Mouse (Mus musculus) midbrain, embryonic 11.5 days (tissue): ENCODE results near the gene Rnf182. TPM values are rescaled to one million over a fixed set of nuclear protein-coding genes. Genes with fewer than 3 reads are reported as not detected.
A peak's percentile ranks its signal among the peaks of the same experiment; 100 is the strongest.

Experiments used
- ATAC-seq: fragments of 200-750 bp; cut with Nextera tagmentation; 2 replicates; pipeline ENCODE4 v1.8.0; 2017; ENCODE audit warnings: moderate TSS enrichment, moderate library complexity; ENCODE audit not compliant: low FRiP score
- DNase-seq: peaks from one replicate; pipeline ENCODE4 v3.0.0; 2015; ENCODE audit warnings: low spot score; ENCODE audit errors: missing footprints
- H3K27ac ChIP-seq: fragments of 300-500 bp; sonication (generic); 2 replicates; pipeline ENCODE4 v1.5.1; 2014; ENCODE audit warnings: low read depth, low read length
- H3K27me3 ChIP-seq: fragments of 300-500 bp; sonication (generic); 2 replicates; pipeline ENCODE4 v1.6.1; 2014; ENCODE audit warnings: mild to moderate bottlenecking, low read length, moderate library complexity, mixed read lengths; ENCODE audit not compliant: control insufficient read depth, insufficient read depth
- H3K36me3 ChIP-seq: fragments of 300-500 bp; sonication (generic); 2 replicates; pipeline ENCODE4 v1.6.1; 2014; ENCODE audit warnings: mild to moderate bottlenecking, low read length, moderate library complexity, mixed read lengths; ENCODE audit not compliant: control insufficient read depth, insufficient read depth
- H3K4me1 ChIP-seq: fragments of 300-500 bp; sonication (generic); 2 replicates; pipeline ENCODE4 v1.6.1; 2014; ENCODE audit warnings: low read length; ENCODE audit not compliant: control insufficient read depth, insufficient read depth
- H3K4me2 ChIP-seq: fragments of 300-500 bp; sonication (generic); 2 replicates; pipeline ENCODE4 v1.6.1; 2014; ENCODE audit warnings: mild to moderate bottlenecking, moderate library complexity
- H3K4me3 ChIP-seq: fragments of 300-500 bp; sonication (generic); 2 replicates; pipeline ENCODE4 v1.5.1; 2014; ENCODE audit warnings: low read depth, low read length
- H3K9ac ChIP-seq: fragments of 300-500 bp; sonication (generic); 2 replicates; pipeline ENCODE4 v1.6.1; 2014; ENCODE audit warnings: low read length
- H3K9me3 ChIP-seq: fragments of 300-500 bp; sonication (generic); 2 replicates; pipeline ENCODE4 v1.6.1; 2016; ENCODE audit warnings: low read length; ENCODE audit not compliant: control insufficient read depth
- WGBS: fragments of 180-500 bp; shearing (Covaris S2); extraction: QIAGEN DNeasy Blood & Tissue Kit; methylation state at CpG from one replicate; pipeline ENCODE4 v1.1.7; 2014; 5-methylcytosine and 5-hydroxymethylcytosine counted together
- polyA plus RNA-seq: library from polyadenylated mRNA; unstranded; fragments of >200 nt; fragmentation: Nextera tagmentation; extraction: Ambion mirVana; gene quantifications from 2 replicates; pipeline ENCODE4 v1.2.1, GENCODE M21; 2014

Rnf182 gene
- polyA plus RNA-seq, 1 experiment from 2014 or later: 7.7 TPM

DNA sequence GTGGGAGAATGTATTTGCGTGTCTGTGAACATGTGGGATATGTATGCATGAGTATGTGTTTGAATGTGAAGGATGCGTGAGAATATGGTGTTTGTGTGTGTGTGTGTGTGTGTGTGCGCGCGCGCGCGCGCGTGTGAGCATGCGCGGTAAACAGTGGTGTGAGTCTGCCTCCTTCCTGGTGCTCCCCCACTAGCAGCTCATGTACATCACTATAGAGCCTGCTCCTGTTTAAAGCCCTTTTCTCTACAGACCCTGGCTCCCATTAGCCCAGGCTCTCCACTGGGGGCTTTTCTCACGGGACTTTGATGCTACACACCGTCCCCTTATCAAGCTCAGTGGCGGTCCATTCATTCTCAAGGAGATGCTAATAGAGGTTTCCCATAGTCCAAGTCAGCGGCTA is 32.5 kb upstream of the Rnf182 start:
- H3K36me3 ChIP-seq: no peaks in the 10 kb centered on the region
- H3K9ac ChIP-seq: 0 out of 2 replicates have a peak overlapping the region, but pooled peaks have one; percentile 3
- H3K4me3 ChIP-seq: no peak overlapping the region
- no peak overlapping the region for H3K27ac ChIP-seq
- no peaks in the 10 kb centered on the region; the same call in 1 of the 2 replicates for H3K4me1 ChIP-seq
- H3K27me3 ChIP-seq: no peaks in the 10 kb centered on the region
- no peak for DNase-seq
- ATAC-seq: no peak
- peak overlapping the region; percentile 14 for H3K4me2 ChIP-seq
- 51% methylated on average over 16 of the region's 16 CpGs for WGBS
- no peaks in the 10 kb centered on the region for H3K9me3 ChIP-seq

GRCm38 (mm10) chr13:43583504-43583903 is 32.0 kb upstream of the Rnf182 start:
- H3K9ac ChIP-seq: no peak overlapping the region
- ATAC-seq (no peak), DNase-seq (no peak)
- H3K4me1 ChIP-seq: no peaks in the 10 kb centered on the region; the same call in 1 of the 2 replicates
- no peaks in the 10 kb centered on the region for H3K9me3 ChIP-seq
- no peaks in the 10 kb centered on the region for H3K36me3 ChIP-seq
- H3K27me3 ChIP-seq: no peaks in the 10 kb centered on the region
- WGBS: 62% methylated on average over 8 of the region's 8 CpGs
- no peak overlapping the region for H3K27ac ChIP-seq
- no peak overlapping the region for H3K4me3 ChIP-seq
- no peak overlapping the region for H3K4me2 ChIP-seq

DNA sequence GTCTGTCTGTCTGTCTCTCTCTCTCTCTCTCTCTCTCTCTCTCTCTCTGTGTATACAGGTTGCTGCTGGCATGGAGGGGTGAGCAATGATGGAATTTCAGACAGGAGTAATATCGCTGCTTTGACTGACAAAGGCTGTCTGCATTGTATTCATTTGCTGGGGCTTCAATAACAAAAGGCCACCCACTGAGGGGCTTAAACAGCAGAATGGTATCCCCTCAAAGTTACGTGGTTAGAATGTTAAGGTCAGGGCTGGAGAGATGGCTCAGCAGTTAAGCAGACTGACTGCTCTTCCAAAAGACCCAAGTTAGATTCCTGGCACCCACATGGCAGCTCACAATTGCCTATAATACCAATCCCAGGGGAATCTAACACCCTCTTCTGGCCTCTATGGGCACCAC is 30.2 kb upstream of the Rnf182 start:
- no peak overlapping the region for H3K27ac ChIP-seq
- no peak for ATAC-seq
- H3K4me3 ChIP-seq: no peak overlapping the region
- H3K36me3 ChIP-seq: no peaks in the 10 kb centered on the region
- no peak overlapping the region for H3K4me2 ChIP-seq
- no peak for DNase-seq
- H3K9ac ChIP-seq: no peak overlapping the region
- WGBS: 23% methylated on average over 2 of the region's 2 CpGs
- H3K4me1 ChIP-seq: no peaks in the 10 kb centered on the region; the same call in 1 of the 2 replicates
- H3K9me3 ChIP-seq: no peaks in the 10 kb centered on the region
- H3K27me3 ChIP-seq: no peaks in the 10 kb centered on the region

DNA sequence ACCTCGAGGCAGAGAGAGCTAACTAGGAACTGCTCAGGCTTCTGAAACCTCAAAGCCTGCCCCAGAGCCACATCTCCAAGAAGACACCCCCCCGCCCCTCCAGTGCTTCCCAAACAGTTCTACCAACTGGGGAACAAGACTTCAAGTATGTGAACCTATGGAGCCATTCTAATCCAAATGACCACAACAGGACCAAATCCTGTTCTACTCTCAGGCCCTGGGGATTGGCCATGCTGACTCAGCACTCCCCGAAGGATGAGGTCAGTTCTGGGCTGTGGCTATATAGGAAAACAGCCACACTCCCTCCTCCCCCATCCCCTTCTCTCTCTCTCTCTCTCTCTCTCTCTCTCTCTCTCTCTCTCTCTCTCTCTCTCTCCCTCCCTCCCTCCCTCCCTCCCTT is 28.5 kb upstream of the Rnf182 start:
- WGBS: 81% methylated on average over 3 of the region's 3 CpGs
- no peaks in the 10 kb centered on the region for H3K27me3 ChIP-seq
- no peaks in the 10 kb centered on the region; the same call in 1 of the 2 replicates for H3K4me1 ChIP-seq
- ATAC-seq (no peak), DNase-seq (no peak)
- H3K27ac ChIP-seq: no peak overlapping the region
- no peak overlapping the region for H3K4me3 ChIP-seq
- H3K9me3 ChIP-seq: no peaks in the 10 kb centered on the region
- no peaks in the 10 kb centered on the region for H3K36me3 ChIP-seq
- H3K4me2 ChIP-seq: no peak overlapping the region
- H3K9ac ChIP-seq: no peak overlapping the region

DNA sequence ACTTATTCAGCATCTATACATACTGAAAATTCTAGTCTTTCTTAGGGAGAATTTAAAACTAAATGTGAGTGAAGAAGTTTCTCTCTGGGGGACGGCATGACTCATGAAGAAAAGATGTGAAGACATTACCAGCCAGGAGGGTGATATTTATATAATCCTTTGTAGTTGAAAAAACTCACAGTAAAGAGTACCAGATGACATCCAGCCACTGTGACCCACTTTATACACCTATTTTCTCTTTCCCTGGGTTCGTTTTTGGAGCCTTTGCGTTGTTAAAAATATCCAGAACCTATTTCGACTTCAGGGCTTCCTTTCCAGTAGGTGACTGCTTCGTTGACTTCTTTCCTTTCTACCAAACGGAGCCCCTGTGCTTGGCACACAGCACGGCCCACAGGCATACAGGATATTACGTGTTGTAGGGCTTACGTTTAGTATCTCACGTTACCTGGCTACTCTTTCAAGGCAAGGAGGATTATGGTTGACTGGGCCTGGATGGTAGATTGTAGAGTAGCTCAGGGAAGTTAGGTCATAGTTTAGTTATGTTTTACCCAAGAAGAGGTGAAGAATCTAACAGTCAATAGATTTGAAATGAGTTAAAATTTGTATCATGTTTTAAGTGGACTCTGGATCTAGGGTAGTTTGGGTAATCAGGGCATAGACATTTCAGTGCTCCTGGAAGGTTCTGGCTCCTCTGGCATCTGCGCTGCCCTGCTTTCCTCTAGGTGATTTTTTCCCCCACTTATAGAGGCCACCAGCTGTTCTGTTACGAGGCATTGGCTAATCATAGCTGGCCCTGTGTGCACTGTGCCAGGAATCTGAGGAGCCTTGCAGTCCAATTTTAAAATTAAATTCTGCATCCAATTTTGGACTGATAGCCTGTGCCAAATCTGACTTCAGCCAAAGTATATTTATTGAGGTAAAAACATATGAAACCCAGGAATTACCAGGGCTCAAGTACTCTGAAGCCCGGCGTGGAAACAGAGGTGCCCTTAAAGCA is 27.4 kb upstream of the Rnf182 start:
- no peak for ATAC-seq
- 92% methylated on average over 14 of the region's 14 CpGs for WGBS
- H3K27ac ChIP-seq: no peak overlapping the region
- DNase-seq: no peak
- H3K9me3 ChIP-seq: no peaks in the 10 kb centered on the region
- no peak overlapping the region for H3K4me3 ChIP-seq
- no peaks in the 10 kb centered on the region for H3K27me3 ChIP-seq
- H3K36me3 ChIP-seq: no peaks in the 10 kb centered on the region
- no peak overlapping the region for H3K9ac ChIP-seq
- no peaks in the 10 kb centered on the region for H3K4me1 ChIP-seq
- no peak overlapping the region for H3K4me2 ChIP-seq

DNA sequence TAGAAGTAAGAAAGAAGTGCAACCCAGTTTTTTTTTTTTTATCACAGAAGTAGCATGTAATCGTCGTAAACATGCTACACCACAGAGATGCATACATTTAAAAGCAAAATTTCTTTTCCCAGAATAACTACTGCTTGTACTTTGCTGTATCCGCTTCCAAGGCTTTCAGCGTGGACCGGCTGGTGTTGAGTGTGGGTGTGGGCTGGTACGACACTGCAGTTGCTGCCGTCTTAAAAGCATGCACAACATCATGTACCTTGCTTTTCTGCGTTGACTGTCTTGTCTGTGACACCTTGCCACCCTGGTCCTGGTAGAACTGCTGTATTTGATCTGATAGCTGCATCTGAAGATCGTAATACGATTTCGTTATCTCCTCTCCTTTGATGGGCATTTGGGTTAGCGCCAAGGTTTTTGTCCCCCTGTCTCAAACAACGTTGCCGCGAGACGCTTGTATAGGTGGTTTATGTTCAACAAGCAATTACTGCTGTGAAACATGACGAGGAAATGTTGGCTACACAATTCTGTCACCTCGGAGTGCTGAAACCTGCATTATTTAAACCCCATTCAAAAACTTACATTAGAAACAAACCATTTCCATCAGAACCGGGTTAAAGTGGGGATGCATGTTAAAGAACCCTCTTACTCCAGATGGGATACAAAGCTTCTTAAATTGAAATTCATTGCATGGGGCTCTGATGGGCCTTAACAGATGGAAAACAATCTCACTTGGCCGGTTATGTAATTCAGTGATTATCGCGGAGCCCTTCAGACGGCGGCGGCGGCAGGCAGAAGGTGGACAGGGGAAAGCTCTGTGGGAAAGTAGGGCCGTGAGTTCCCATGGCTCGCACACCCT is 23.5 kb upstream of the Rnf182 start:
- 72% methylated on average over 28 of the region's 28 CpGs for WGBS
- Histone ChIP-seq H3K9me3 (no peaks in the 10 kb centered on the region), H3K4me3 (no peak overlapping the region), H3K4me1 (no peaks in the 10 kb centered on the region), H3K36me3 (no peaks in the 10 kb centered on the region), H3K27me3 (no peaks in the 10 kb centered on the region), H3K9ac (no peak overlapping the region), H3K4me2 (no peak overlapping the region), H3K27ac (no peak overlapping the region)
- DNase-seq: no peak
- ATAC-seq: no peak

DNA sequence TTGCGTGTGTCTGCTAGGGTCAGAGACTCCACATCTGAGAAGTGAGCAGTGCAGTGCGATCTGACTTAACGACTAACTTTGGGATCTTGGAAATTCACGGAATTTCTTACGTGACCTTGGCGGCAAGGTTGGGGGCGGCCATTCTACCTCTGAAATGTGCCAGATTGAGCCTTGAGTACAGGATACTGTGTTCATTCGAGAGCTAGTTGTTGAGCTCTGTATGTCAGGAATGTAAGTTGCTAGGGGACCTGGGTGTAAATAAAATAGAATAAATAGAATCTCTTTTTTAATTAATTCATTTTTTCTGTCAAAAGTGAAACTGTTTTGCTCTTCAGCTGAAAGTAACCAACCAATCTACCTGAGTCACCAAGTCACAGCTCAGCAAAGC is 22.8 kb upstream of the Rnf182 start:
- DNase-seq: no peak
- 63% methylated on average over 8 of the region's 8 CpGs for whole genome bisulfite sequencing
- no peak overlapping the region for H3K4me3 ChIP-seq
- no peak overlapping the region for H3K4me2 ChIP-seq
- H3K9ac ChIP-seq: no peak overlapping the region
- H3K27me3 ChIP-seq: no peaks in the 10 kb centered on the region
- H3K27ac ChIP-seq: no peak overlapping the region
- no peak for ATAC-seq
- no peaks in the 10 kb centered on the region for H3K9me3 ChIP-seq
- no peaks in the 10 kb centered on the region for H3K36me3 ChIP-seq
- no peaks in the 10 kb centered on the region for H3K4me1 ChIP-seq

DNA sequence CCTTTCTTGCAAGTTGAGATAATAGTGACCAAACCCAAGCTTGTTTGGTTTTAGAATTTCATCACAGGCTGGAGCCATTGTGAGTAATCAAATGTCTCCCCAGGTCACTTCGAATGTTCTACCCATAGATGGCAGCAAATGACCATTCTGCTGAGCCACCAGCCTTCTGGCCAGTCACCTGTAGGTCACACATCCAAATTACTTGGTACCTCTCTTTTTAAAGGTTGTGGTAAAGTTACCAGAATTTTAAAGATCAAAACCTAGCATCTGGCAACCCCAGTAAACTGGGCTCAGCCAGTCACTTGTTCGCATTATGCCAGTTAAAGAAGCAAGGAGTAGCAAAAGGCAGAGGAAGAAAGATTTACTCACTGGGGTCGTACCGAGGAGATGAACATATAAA is 19.6 kb upstream of the Rnf182 start:
- no peaks in the 10 kb centered on the region for H3K9me3 ChIP-seq
- WGBS: 59% methylated on average over 4 of the region's 4 CpGs
- no peaks in the 10 kb centered on the region for H3K36me3 ChIP-seq
- no peak overlapping the region for H3K4me2 ChIP-seq
- no peaks in the 10 kb centered on the region for H3K4me1 ChIP-seq
- H3K27me3 ChIP-seq: no peaks in the 10 kb centered on the region
- no peak for ATAC-seq
- H3K9ac ChIP-seq: no peak overlapping the region
- no peak overlapping the region for H3K27ac ChIP-seq
- H3K4me3 ChIP-seq: no peak overlapping the region
- peak; percentile 94 for DNase-seq

DNA sequence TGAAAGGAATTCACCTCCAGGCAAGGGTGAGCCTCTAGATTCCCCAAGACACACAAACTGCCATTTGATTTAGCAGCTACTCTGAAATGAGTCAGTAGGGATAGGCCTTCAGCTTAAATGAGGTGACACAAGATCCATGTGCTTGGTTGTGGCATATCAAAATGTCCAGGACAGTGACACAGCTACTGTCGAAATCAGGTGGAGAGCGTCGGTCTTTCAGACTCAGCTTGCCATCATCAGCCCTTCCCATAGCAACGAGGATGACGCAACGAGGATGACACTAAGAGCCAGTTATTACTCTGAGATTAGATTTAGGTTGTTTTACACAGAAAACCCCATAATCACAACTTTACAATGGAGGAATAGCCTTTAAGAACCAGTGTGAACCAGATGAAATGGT is 14.5 kb upstream of the Rnf182 start:
- no peaks in the 10 kb centered on the region for H3K27me3 ChIP-seq
- H3K9ac ChIP-seq: no peak overlapping the region
- no peak overlapping the region for H3K4me3 ChIP-seq
- no peak overlapping the region for H3K4me2 ChIP-seq
- no peak for ATAC-seq
- H3K27ac ChIP-seq: no peak overlapping the region
- no peak for DNase-seq
- H3K36me3 ChIP-seq: no peaks in the 10 kb centered on the region
- 91% methylated on average over 6 of the region's 6 CpGs for WGBS
- H3K4me1 ChIP-seq: no peaks in the 10 kb centered on the region
- no peaks in the 10 kb centered on the region for H3K9me3 ChIP-seq
